Mouse (Mus musculus) stomach, postnatal 0 days (tissue): ENCODE measurements at regions not wholly inside any gene's neighbourhood (a gene's known extent, or its start where the extent isn't known, plus 50 kb on each side); places are given as distances from the start of the nearest gene placed in this dataset.

Experiments
- CTCF ChIP-seq: IDR thresholded peaks from 2 replicates; pipeline ENCODE4 v1.5.1; 2016; ENCODE audit warnings: antibody characterized with exemption, low read depth, mild to moderate bottlenecking, moderate library complexity
- EP300 ChIP-seq: optimal IDR thresholded peaks from 2 replicates; pipeline ENCODE3; 2016; ENCODE audit warnings: antibody characterized with exemption

GRCm38 (mm10) chr1:42471846-42472494 lies 223.6 kb upstream of the Pou3f3 start:
- TF ChIP-seq CTCF (no peak), EP300 (no peak)
